In the genomic region with DNA sequence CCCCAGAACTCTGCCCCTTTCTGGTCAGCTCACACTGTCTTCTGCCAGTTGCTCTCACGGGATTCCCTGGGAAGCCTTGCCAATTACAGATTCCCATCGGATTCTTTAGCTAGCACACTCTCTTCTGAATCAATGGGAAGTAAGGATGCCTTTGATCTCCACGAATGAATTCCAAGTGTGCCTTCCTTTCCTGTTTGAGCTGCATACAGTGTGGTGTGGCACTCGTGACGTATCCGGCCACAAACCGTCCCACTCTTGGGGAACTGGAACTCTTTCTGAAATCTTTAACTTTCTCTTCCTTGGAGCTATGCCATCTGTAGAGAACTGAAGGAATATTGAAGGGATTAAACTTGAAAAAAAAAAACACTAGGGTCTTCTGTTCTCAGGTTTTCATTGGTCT, we compare ENCODE assay signal across 32 mouse cellular contexts.
DNase-seq lines count a peak whose midpoint lies in the region; ATAC-seq and TF ChIP-seq lines count a peak whose summit lies in the region.
"Had no signal": no experiment of that assay in that cellular context is flagged by ENCODE, and none has a peak within 500 bp of the region (broad histone marks: within the 10 kb centered on the region; RNA-seq: fewer than 3 reads in every experiment).

No protein-coding gene starts in this region.

- ATAC-seq in forebrain, postnatal 0 days = no peak
- no peak for ATAC-seq in forebrain, embryonic 15.5 days (replicated peaks)
- ATAC-seq in lung, postnatal 0 days = no peak
- ATAC-seq: intestine, postnatal 0 days; midbrain, embryonic 15.5 days had no signal

- TF ChIP-seq POLR2A in bone marrow macrophage, adult 2 months (IDR thresholded peaks at IDR 0.05; ENCODE audit: borderline replicate concordance, low read depth, low read length) = no peak
- no peak for TF ChIP-seq POLR2A in cerebellum, adult 2 months (IDR thresholded peaks at IDR 0.05; ENCODE audit: borderline replicate concordance, insufficient read depth, low read length)

- no peaks in the 10 kb centered on the region for H3K9me3 ChIP-seq in forebrain, postnatal 0 days (ENCODE audit: low read length)
- H3K9me3 ChIP-seq in forebrain, embryonic 15.5 days = no peaks in the 10 kb centered on the region
- H3K9me3 ChIP-seq in lung, postnatal 0 days (ENCODE audit: low read length) = no peaks in the 10 kb centered on the region
- H3K9me3 ChIP-seq: embryonic facial prominence, embryonic 10.5 days; embryonic facial prominence, embryonic 15.5 days; forebrain, embryonic 12.5 days; heart, embryonic 12.5 days; limb, embryonic 15.5 days; liver, embryonic 13.5 days; midbrain, embryonic 15.5 days; neural tube, embryonic 12.5 days had no signal

- WGBS in forebrain, postnatal 0 days = 46% methylated on average over 7 of the region's 7 CpGs
- WGBS in forebrain, embryonic 15.5 days = 57% methylated on average over 7 of the region's 7 CpGs
- WGBS in lung, postnatal 0 days = 15% methylated on average over 7 of the region's 7 CpGs
- 44% methylated on average over 7 of the region's 7 CpGs for WGBS in macrophage (ENCODE audit: missing documents)
- WGBS in cerebellum, adult 2 months = 25% methylated on average over 7 of the region's 7 CpGs

- no peaks in the 10 kb centered on the region for H3K36me3 ChIP-seq in forebrain, postnatal 0 days (ENCODE audit: insufficient read depth)
- no peaks in the 10 kb centered on the region for H3K36me3 ChIP-seq in forebrain, embryonic 15.5 days
- no peaks in the 10 kb centered on the region for H3K36me3 ChIP-seq in lung, postnatal 0 days (ENCODE audit: insufficient read depth, low read length)
- no peaks in the 10 kb centered on the region for H3K36me3 ChIP-seq in macrophage (ENCODE audit: inconsistent target)
- H3K36me3 ChIP-seq: embryonic facial prominence, embryonic 10.5 days; embryonic facial prominence, embryonic 15.5 days; forebrain, embryonic 12.5 days; heart, embryonic 12.5 days; limb, embryonic 15.5 days; liver, embryonic 13.5 days; midbrain, embryonic 15.5 days; neural tube, embryonic 12.5 days had no signal

- H3K9ac ChIP-seq in forebrain, postnatal 0 days = no peak overlapping the region
- H3K9ac ChIP-seq in forebrain, embryonic 15.5 days (replicated peaks) = no peak overlapping the region
- no peak overlapping the region for H3K9ac ChIP-seq in lung, postnatal 0 days (replicated peaks; ENCODE audit: low read depth)
- H3K9ac ChIP-seq: embryonic facial prominence, embryonic 15.5 days; forebrain, embryonic 12.5 days; heart, embryonic 12.5 days; hindbrain, embryonic 14.5 days; limb, embryonic 15.5 days; liver, embryonic 13.5 days; midbrain, embryonic 15.5 days; neural tube, embryonic 12.5 days had no signal

- no peak for DNase-seq in forebrain, postnatal 0 days
- DNase-seq in lung, postnatal 0 days (ENCODE audit: low spot score) = peak; percentile 9
- no peak for DNase-seq in lung, postnatal 10 days
- no peak for DNase-seq in cerebellum, adult 2 months
- DNase-seq in layer of hippocampus, adult 8-10 months (ENCODE audit: low spot score in 2 of 2) = no peak
- DNase-seq: adrenal gland, postnatal 10 days; cerebellum, adult 11-12 months; cerebellum, postnatal 14 days; gastrocnemius, postnatal 14 days; heart, postnatal 4 days; kidney, postnatal 25 days; liver, embryonic 13.5 days; right cerebral cortex, adult 18-20 months; right cerebral cortex, postnatal 4 days; thymus, adult 2 months; thymus, postnatal 36 days had no signal

- TF ChIP-seq EP300 in lung, postnatal 0 days (IDR thresholded peaks at IDR 0.05) = no peak

- H3K79me2 ChIP-seq in macrophage (ENCODE audit: inconsistent target) = no peaks in the 10 kb centered on the region

- H3K27me3 ChIP-seq in forebrain, postnatal 0 days (ENCODE audit: insufficient read depth, low read length) = no peaks in the 10 kb centered on the region
- H3K27me3 ChIP-seq in forebrain, embryonic 15.5 days = no peaks in the 10 kb centered on the region
- no peaks in the 10 kb centered on the region for H3K27me3 ChIP-seq in lung, postnatal 0 days (replicated peaks; ENCODE audit: insufficient read depth, low read length)
- H3K27me3 ChIP-seq in cerebellum, adult 2 months (ENCODE audit: control insufficient read depth, insufficient read depth, low read length) = no peaks in the 10 kb centered on the region
- H3K27me3 ChIP-seq: CH12.LX; embryonic facial prominence, embryonic 15.5 days; forebrain, embryonic 12.5 days; limb, embryonic 15.5 days; liver, embryonic 13.5 days; midbrain, embryonic 15.5 days; neural tube, embryonic 12.5 days had no signal

- TF ChIP-seq CTCF in forebrain, postnatal 0 days (IDR thresholded peaks at IDR 0.05; ENCODE audit: low read depth) = no peak
- TF ChIP-seq CTCF in lung, postnatal 0 days (IDR thresholded peaks at IDR 0.05) = no peak
- TF ChIP-seq CTCF in bone marrow macrophage, adult 2 months (IDR thresholded peaks at IDR 0.05; ENCODE audit: low read depth, low read length) = no peak
- no peak for TF ChIP-seq CTCF in cerebellum, adult 2 months (IDR thresholded peaks at IDR 0.05; ENCODE audit: borderline replicate concordance, insufficient read depth, low read depth, low read length)

- no peak overlapping the region for H3K4me3 ChIP-seq in forebrain, postnatal 0 days (ENCODE audit: low read depth, low read length)
- H3K4me3 ChIP-seq in forebrain, embryonic 15.5 days = no peak overlapping the region
- H3K4me3 ChIP-seq in lung, postnatal 0 days (ENCODE audit: low read depth, low read length) = no peak overlapping the region
- H3K4me3 ChIP-seq in bone marrow macrophage, adult 2 months (ENCODE audit: insufficient read depth, low read length) = no peak overlapping the region
- H3K4me3 ChIP-seq in macrophage (ENCODE audit: inconsistent target) = no peak overlapping the region
- no peak overlapping the region for H3K4me3 ChIP-seq in cerebellum, adult 2 months (replicated peaks; ENCODE audit: insufficient read depth, low read depth, low read length)
- H3K4me3 ChIP-seq: embryonic facial prominence, embryonic 10.5 days; embryonic facial prominence, embryonic 15.5 days; forebrain, embryonic 12.5 days; heart, embryonic 12.5 days; left cerebral cortex, adult 2 months; limb, embryonic 15.5 days; liver, embryonic 13.5 days; midbrain, embryonic 15.5 days; myocyte; neural tube, embryonic 12.5 days had no signal

- no peak overlapping the region for H3K4me2 ChIP-seq in forebrain, postnatal 0 days (ENCODE audit: low read depth)
- H3K4me2 ChIP-seq in forebrain, embryonic 15.5 days (replicated peaks) = no peak overlapping the region
- H3K4me2 ChIP-seq in lung, postnatal 0 days (replicated peaks; ENCODE audit: low read depth, low read length) = peak overlapping the region; percentile 28; the same call in 1 of the 2 replicates
- H3K4me2 ChIP-seq: embryonic facial prominence, embryonic 15.5 days; forebrain, embryonic 12.5 days; hindbrain, embryonic 14.5 days; limb, embryonic 15.5 days; liver, embryonic 13.5 days; midbrain, embryonic 15.5 days; neural tube, embryonic 12.5 days had no signal

- 0 out of 2 replicates have a peak overlapping the region, but pooled peaks have one; percentile 35 for H3K27ac ChIP-seq in forebrain, postnatal 0 days (ENCODE audit: low read depth, low read length)
- H3K27ac ChIP-seq in forebrain, embryonic 15.5 days (replicated peaks) = no peak overlapping the region
- H3K27ac ChIP-seq in lung, postnatal 0 days (ENCODE audit: low read length) = no peak overlapping the region
- H3K27ac ChIP-seq in bone marrow macrophage, adult 2 months (ENCODE audit: insufficient read depth, low read depth, low read length) = peak overlapping the region; percentile 46
- H3K27ac ChIP-seq in macrophage = peak overlapping the region; percentile 27; the same call in 1 of the 2 replicates
- no peak overlapping the region for H3K27ac ChIP-seq in cerebellum, adult 2 months (ENCODE audit: insufficient read depth, low read length)
- H3K27ac ChIP-seq: embryonic facial prominence, embryonic 10.5 days; embryonic facial prominence, embryonic 15.5 days; forebrain, embryonic 12.5 days; hindbrain, embryonic 14.5 days; left cerebral cortex, adult 2 months; limb, embryonic 15.5 days; liver, embryonic 13.5 days; midbrain, embryonic 15.5 days; neural tube, embryonic 12.5 days; stomach, postnatal 0 days had no signal

- no peaks in the 10 kb centered on the region for H3K4me1 ChIP-seq in forebrain, postnatal 0 days (ENCODE audit: insufficient read depth)
- H3K4me1 ChIP-seq in forebrain, embryonic 15.5 days = no peaks in the 10 kb centered on the region
- no peaks in the 10 kb centered on the region; the same call in 1 of the 2 replicates for H3K4me1 ChIP-seq in lung, postnatal 0 days (ENCODE audit: insufficient read depth, low read depth, low read length)
- peaks cover 6% of the 10 kb centered on the region for H3K4me1 ChIP-seq in bone marrow macrophage, adult 2 months (ENCODE audit: control insufficient read depth, insufficient read depth, low read length)
- no peaks in the 10 kb centered on the region; the same call in 1 of the 2 replicates for H3K4me1 ChIP-seq in cerebellum, adult 2 months (ENCODE audit: control insufficient read depth, insufficient read depth, low read length)
- H3K4me1 ChIP-seq: forebrain, embryonic 12.5 days; midbrain, embryonic 15.5 days; neural tube, embryonic 12.5 days had no signal

Comparison
In these comparisons a context has a peak if more than half of its experiments do, and no peak if none do; other contexts are left out.
1. H3K27ac ChIP-seq: peak in forebrain, postnatal 0 days (single experiment), bone marrow macrophage, adult 2 months (single experiment) and macrophage (single experiment); none in forebrain, embryonic 15.5 days (single experiment), lung, postnatal 0 days (single experiment) and cerebellum, adult 2 months (single experiment).